Mouse (Mus musculus): ENCODE measurements at regions not wholly inside any gene's neighbourhood (a gene's known extent, or its start where the extent isn't known, plus 50 kb on each side); places are given as distances from the start of the nearest gene placed in this dataset.

DNA sequence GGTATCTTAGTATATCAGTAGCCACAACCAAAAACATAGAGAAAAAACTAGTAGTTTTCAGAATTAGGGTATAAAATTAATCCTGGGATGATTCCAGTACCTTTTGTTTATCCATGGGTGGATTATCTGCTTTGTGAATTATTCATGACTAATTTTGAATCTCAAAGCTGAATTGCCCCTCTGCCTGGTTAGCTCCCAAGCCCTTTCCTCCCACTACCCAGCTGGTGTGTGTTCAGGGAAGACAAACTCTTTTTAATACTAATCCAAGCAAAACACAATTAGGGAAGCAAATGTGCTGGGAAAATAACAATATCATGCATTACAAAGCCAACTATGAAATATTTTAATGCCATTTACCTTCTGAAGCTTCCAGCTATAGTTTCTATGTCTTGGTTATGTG, 347.4 kb downstream of the Gm43517 start:
- Histone ChIP-seq H3K36me3 (ENCODE audit: control insufficient read depth, insufficient read depth, low read length) (no peaks in the 10 kb centered on the region), H3K9me3 (ENCODE audit: control insufficient read depth, low read depth, low read length) (no peaks in the 10 kb centered on the region), H3K4me1 (ENCODE audit: control insufficient read depth, insufficient read depth, low read length) (no peaks in the 10 kb centered on the region), H3K27me3 (ENCODE audit: control insufficient read depth, insufficient read depth, low read length) (no peaks in the 10 kb centered on the region), H3K4me3 (ENCODE audit: low read depth, low read length) (no peak overlapping the region), H3K4me2 (replicated peaks; ENCODE audit: low read depth, low read length) (no peak overlapping the region), H3K9ac (replicated peaks; ENCODE audit: low read depth, low read length) (no peak overlapping the region), H3K27ac (ENCODE audit: low read length) (no peak overlapping the region)
- ATAC-seq (ENCODE audit: insufficient number of reproducible peaks, insufficient read depth, low FRiP score, low read depth): no peak

DNA sequence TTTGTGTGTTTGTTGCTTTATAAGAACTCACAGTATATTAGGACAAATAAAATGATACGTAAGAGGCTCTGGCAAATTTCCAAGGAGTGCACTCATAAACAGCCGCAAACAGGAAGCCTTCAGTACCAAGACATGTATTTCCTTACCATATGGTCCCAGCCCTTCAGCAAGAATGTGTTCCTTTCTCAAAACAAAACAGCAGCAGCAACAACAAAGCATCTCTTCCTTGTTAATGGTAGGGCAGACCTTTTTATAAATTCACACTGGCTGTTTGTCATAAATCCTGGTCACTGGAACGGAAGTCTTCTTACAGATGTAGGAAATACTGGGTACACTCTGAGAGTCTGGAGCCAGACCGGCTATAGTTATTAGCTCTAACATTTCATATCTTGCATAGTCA, 352.1 kb downstream of the Gm43517 start:
- Histone ChIP-seq H3K9me3 (ENCODE audit: control insufficient read depth, low read depth, low read length) (no peaks in the 10 kb centered on the region), H3K4me3 (ENCODE audit: low read depth, low read length) (no peak overlapping the region), H3K36me3 (ENCODE audit: control insufficient read depth, insufficient read depth, low read length) (no peaks in the 10 kb centered on the region), H3K4me1 (ENCODE audit: control insufficient read depth, insufficient read depth, low read length) (no peaks in the 10 kb centered on the region), H3K4me2 (replicated peaks; ENCODE audit: low read depth, low read length) (no peak overlapping the region), H3K9ac (replicated peaks; ENCODE audit: low read depth, low read length) (no peak overlapping the region), H3K27ac (ENCODE audit: low read length) (no peak overlapping the region), H3K27me3 (ENCODE audit: control insufficient read depth, insufficient read depth, low read length) (no peaks in the 10 kb centered on the region)
- no peak for ATAC-seq (ENCODE audit: insufficient number of reproducible peaks, insufficient read depth, low FRiP score, low read depth)
- WGBS: 67% methylated on average over 4 of the region's 4 CpGs

DNA sequence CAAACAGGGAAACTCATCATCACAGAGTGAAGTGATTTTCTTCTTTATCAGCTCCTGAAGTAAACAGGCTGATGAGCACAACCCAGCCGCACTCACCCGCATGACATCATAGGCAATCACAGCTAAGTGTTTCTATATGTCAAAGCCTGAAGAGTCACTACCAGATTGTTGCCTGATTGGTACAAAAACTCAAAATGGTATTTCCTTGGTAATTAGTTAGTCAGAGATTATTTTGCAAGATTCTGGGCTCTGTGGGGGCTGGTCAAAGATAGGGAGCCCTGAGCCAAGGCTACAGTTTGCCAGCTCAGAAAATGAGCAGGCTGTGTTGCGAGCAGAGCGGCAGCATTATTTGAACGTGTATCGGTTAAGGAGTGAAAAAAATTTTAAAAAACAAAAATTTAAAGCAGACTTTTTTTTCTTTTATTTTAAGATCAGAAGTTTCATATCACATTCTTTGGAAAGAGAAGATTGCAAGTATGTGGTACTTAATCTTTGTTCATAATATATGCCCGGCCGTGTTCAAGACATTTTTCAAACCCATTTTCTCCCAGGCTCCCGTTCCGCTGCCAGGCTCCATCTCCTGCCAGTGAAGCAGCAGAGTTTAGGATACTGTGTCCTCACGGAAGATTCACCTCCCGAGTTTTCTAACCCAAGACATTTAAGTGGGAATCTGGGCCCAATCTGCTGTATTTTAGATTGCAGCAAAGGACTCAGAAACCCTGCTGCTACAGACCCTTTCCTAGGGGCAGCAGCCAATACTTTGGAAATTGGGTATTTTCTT, 355.2 kb downstream of the Gm43517 start:
- no peak overlapping the region for H3K4me2 ChIP-seq (replicated peaks; ENCODE audit: low read depth, low read length)
- WGBS: 58% methylated on average over 12 of the region's 12 CpGs
- H3K36me3 ChIP-seq (ENCODE audit: control insufficient read depth, insufficient read depth, low read length): no peaks in the 10 kb centered on the region
- H3K9ac ChIP-seq (replicated peaks; ENCODE audit: low read depth, low read length): no peak overlapping the region
- H3K27ac ChIP-seq (ENCODE audit: low read length): no peak overlapping the region
- no peak overlapping the region for H3K4me3 ChIP-seq (ENCODE audit: low read depth, low read length)
- ATAC-seq (ENCODE audit: insufficient number of reproducible peaks, insufficient read depth, low FRiP score, low read depth): no peak
- H3K4me1 ChIP-seq (ENCODE audit: control insufficient read depth, insufficient read depth, low read length): no peaks in the 10 kb centered on the region
- H3K9me3 ChIP-seq (ENCODE audit: control insufficient read depth, low read depth, low read length): no peaks in the 10 kb centered on the region
- no peaks in the 10 kb centered on the region for H3K27me3 ChIP-seq (ENCODE audit: control insufficient read depth, insufficient read depth, low read length)

DNA sequence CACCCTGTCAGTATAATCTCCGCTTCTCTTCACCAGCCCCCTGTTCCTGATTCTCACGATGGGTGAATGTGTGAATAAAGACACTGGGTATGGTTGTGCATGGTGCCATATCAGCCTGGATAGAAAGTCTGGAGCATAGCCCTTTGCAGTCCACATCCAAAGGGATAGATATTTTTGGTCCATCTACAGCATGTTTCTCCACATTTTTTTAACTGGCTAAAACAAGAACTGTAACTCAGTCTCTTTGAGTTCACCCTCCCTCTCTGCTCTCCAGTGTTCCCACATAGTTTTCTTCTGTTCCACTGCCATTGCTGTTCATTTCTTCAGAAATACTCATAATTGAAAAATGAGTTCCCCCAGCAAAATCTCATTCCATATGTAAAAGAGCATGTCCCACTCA, 358.4 kb downstream of the Gm43517 start:
- Histone ChIP-seq H3K4me2 (replicated peaks; ENCODE audit: low read depth, low read length) (no peak overlapping the region), H3K4me3 (ENCODE audit: low read depth, low read length) (no peak overlapping the region), H3K9me3 (ENCODE audit: control insufficient read depth, low read depth, low read length) (no peaks in the 10 kb centered on the region), H3K27me3 (ENCODE audit: control insufficient read depth, insufficient read depth, low read length) (no peaks in the 10 kb centered on the region), H3K4me1 (ENCODE audit: control insufficient read depth, insufficient read depth, low read length) (no peaks in the 10 kb centered on the region), H3K9ac (replicated peaks; ENCODE audit: low read depth, low read length) (no peak overlapping the region), H3K36me3 (ENCODE audit: control insufficient read depth, insufficient read depth, low read length) (no peaks in the 10 kb centered on the region), H3K27ac (ENCODE audit: low read length) (no peak overlapping the region)
- no peak for ATAC-seq (ENCODE audit: insufficient number of reproducible peaks, insufficient read depth, low FRiP score, low read depth)
- WGBS: 83% methylated on average over 2 of the region's 2 CpGs

DNA sequence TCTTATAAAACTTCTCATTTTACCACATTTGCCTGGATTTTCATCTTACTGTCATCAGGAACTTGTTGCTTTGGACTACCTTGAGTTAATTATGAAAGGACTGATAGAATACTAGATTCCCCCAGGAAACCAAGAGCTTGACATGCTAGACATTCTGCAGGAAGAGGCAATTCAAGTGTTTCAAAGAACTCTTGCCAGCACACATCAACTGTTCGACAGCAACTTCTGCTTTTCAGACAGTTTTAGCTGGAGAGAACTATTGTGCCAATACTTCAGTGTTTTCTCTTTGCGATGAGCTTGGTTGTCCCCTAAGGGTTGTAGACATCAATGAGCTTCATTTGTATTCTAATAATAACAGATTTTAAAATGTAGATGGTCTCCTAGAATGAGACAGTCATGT, 362.1 kb downstream of the Gm43517 start:
- WGBS: 79% methylated on average over 2 of the region's 2 CpGs

DNA sequence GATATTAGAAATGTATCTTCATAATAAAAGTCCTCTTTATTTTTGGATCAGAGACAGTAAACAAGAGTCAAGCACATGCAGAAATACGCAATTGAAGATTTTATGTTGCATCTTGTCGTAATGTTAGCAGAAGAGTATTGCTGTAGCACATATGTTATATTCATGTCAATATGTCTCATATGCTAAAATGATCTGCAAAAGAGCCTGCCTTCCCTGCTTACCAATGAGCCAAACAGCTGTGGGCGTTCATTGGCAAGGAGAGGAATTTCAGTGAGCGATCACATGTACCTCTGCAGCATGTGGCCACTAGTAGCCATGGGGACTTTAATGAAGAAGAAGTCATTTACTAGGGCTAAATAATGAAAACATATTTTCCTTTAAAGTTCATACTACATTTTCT, 373.4 kb downstream of the Gm43517 start:
- Histone ChIP-seq H3K9ac (replicated peaks; ENCODE audit: low read depth, low read length) (no peak overlapping the region), H3K27ac (ENCODE audit: low read length) (no peak overlapping the region), H3K36me3 (ENCODE audit: control insufficient read depth, insufficient read depth, low read length) (no peaks in the 10 kb centered on the region), H3K27me3 (ENCODE audit: control insufficient read depth, insufficient read depth, low read length) (no peaks in the 10 kb centered on the region), H3K9me3 (ENCODE audit: control insufficient read depth, low read depth, low read length) (no peaks in the 10 kb centered on the region), H3K4me2 (replicated peaks; ENCODE audit: low read depth, low read length) (no peak overlapping the region), H3K4me1 (ENCODE audit: control insufficient read depth, insufficient read depth, low read length) (no peaks in the 10 kb centered on the region), H3K4me3 (ENCODE audit: low read depth, low read length) (no peak overlapping the region)
- no peak for ATAC-seq (ENCODE audit: insufficient number of reproducible peaks, insufficient read depth, low FRiP score, low read depth)
- 79% methylated on average over 4 of the region's 4 CpGs for WGBS

More for the DNA sequence above, 362.1 kb downstream of the Gm43517 start:
- H3K4me1 ChIP-seq (ENCODE audit: control insufficient read depth, insufficient read depth, low read length): no peaks in the 10 kb centered on the region
- H3K27me3 ChIP-seq (ENCODE audit: control insufficient read depth, insufficient read depth, low read length): no peaks in the 10 kb centered on the region
- no peak overlapping the region for H3K4me2 ChIP-seq (replicated peaks; ENCODE audit: low read depth, low read length)
- no peak overlapping the region for H3K27ac ChIP-seq (ENCODE audit: low read length)
- H3K36me3 ChIP-seq (ENCODE audit: control insufficient read depth, insufficient read depth, low read length): no peaks in the 10 kb centered on the region
- no peaks in the 10 kb centered on the region for H3K9me3 ChIP-seq (ENCODE audit: control insufficient read depth, low read depth, low read length)
- no peak overlapping the region for H3K4me3 ChIP-seq (ENCODE audit: low read depth, low read length)
- H3K9ac ChIP-seq (replicated peaks; ENCODE audit: low read depth, low read length): no peak overlapping the region
- no peak for ATAC-seq (ENCODE audit: insufficient number of reproducible peaks, insufficient read depth, low FRiP score, low read depth)

DNA sequence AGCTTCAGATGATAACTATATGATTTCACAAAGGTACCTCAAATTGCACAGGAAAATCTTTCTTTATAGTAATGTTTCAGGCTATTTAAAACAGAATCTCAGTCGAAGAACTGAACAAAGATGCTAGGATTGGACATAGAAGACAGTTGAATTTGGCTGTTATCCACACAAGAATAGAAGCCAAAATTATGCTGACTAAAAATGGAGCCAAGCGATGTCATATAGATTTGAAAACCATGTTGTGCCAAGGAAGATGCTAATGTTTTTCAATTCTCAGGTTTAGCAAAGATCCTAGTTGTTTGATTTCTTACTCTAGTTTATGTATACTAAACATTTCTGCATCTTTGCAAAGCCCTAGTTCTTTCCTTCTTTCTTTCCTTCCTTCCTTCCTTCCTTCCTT, 379.6 kb downstream of the Gm43517 start:
- no peak overlapping the region for H3K4me3 ChIP-seq (ENCODE audit: low read depth, low read length)
- H3K4me1 ChIP-seq (ENCODE audit: control insufficient read depth, insufficient read depth, low read length): no peaks in the 10 kb centered on the region
- no peaks in the 10 kb centered on the region for H3K27me3 ChIP-seq (ENCODE audit: control insufficient read depth, insufficient read depth, low read length)
- 78% methylated on average over 2 of the region's 2 CpGs for WGBS
- H3K36me3 ChIP-seq (ENCODE audit: control insufficient read depth, insufficient read depth, low read length): no peaks in the 10 kb centered on the region
- H3K4me2 ChIP-seq (replicated peaks; ENCODE audit: low read depth, low read length): no peak overlapping the region
- no peaks in the 10 kb centered on the region for H3K9me3 ChIP-seq (ENCODE audit: control insufficient read depth, low read depth, low read length)
- no peak overlapping the region for H3K9ac ChIP-seq (replicated peaks; ENCODE audit: low read depth, low read length)
- ATAC-seq (ENCODE audit: insufficient number of reproducible peaks, insufficient read depth, low FRiP score, low read depth): no peak
- no peak overlapping the region for H3K27ac ChIP-seq (ENCODE audit: low read length)

DNA sequence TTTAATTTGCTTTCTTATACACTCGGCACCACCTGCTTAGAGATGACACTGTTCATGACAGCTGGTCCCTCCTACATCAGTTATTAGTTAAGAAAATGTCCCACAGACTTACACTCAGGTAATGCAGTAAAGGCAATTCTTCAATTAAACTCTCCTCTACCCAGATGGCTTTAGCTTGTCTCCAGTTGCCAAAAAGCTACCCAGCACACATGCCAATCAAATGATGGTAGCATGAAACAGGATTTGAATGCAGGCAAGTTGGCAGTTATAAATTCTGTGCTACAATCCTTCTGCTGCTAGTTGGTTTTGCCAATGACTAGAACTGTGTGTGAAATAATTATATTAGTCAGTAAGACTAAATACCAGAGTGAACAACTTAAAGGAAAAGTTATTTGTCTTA, 423.4 kb downstream of the Gm43517 start:
- H3K9ac ChIP-seq (replicated peaks; ENCODE audit: low read depth, low read length): no peak overlapping the region
- H3K4me2 ChIP-seq (replicated peaks; ENCODE audit: low read depth, low read length): no peak overlapping the region
- WGBS: 77% methylated on average over 1 of the region's 1 CpGs
- H3K4me3 ChIP-seq (ENCODE audit: low read depth, low read length): no peak overlapping the region
- no peaks in the 10 kb centered on the region for H3K36me3 ChIP-seq (ENCODE audit: control insufficient read depth, insufficient read depth, low read length)
- ATAC-seq (ENCODE audit: insufficient number of reproducible peaks, insufficient read depth, low FRiP score, low read depth): no peak
- H3K4me1 ChIP-seq (ENCODE audit: control insufficient read depth, insufficient read depth, low read length): no peaks in the 10 kb centered on the region
- no peaks in the 10 kb centered on the region for H3K27me3 ChIP-seq (ENCODE audit: control insufficient read depth, insufficient read depth, low read length)
- H3K9me3 ChIP-seq (ENCODE audit: control insufficient read depth, low read depth, low read length): no peaks in the 10 kb centered on the region
- H3K27ac ChIP-seq (ENCODE audit: low read length): no peak overlapping the region

DNA sequence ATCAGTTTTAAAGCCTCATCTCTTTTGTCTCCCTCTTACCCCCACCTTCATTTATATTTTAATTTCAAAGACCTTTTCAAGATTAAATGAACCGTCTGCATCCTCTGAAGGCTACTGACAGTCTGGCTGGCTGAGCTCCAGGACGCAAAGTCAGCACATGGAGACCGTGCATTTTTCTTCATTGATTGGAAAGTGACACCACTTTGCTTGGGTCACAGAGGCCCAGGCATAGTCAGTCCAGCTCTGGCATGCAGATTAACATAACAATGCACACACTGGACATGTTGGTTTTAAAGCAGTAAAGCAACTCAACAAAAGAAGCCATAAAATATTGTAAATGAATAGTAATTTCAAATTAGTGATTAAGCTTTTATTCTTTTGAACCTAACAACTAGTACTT, 429.7 kb downstream of the Gm43517 start:
- Histone ChIP-seq H3K9ac (replicated peaks; ENCODE audit: low read depth, low read length) (no peak overlapping the region), H3K27ac (ENCODE audit: low read length) (no peak overlapping the region)

More for the DNA sequence above, 429.7 kb downstream of the Gm43517 start:
- H3K9me3 ChIP-seq (ENCODE audit: control insufficient read depth, low read depth, low read length): no peaks in the 10 kb centered on the region
- H3K4me2 ChIP-seq (replicated peaks; ENCODE audit: low read depth, low read length): no peak overlapping the region
- H3K36me3 ChIP-seq (ENCODE audit: control insufficient read depth, insufficient read depth, low read length): no peaks in the 10 kb centered on the region
- H3K4me3 ChIP-seq (ENCODE audit: low read depth, low read length): no peak overlapping the region
- ATAC-seq (ENCODE audit: insufficient number of reproducible peaks, insufficient read depth, low FRiP score, low read depth): no peak
- no peaks in the 10 kb centered on the region for H3K4me1 ChIP-seq (ENCODE audit: control insufficient read depth, insufficient read depth, low read length)
- WGBS: 54% methylated on average over 3 of the region's 3 CpGs
- H3K27me3 ChIP-seq (ENCODE audit: control insufficient read depth, insufficient read depth, low read length): no peaks in the 10 kb centered on the region
